Mouse (Mus musculus): Measurements from ENCODE around the gene Arhgap17.

The Arhgap17 gene

GRCm38 (mm10) chr7:123287903-123288302, 81.8 kb downstream of the Arhgap17 start:
- no peak for DNase-seq (ENCODE audit: low spot score in 2 of 2)

DNA sequence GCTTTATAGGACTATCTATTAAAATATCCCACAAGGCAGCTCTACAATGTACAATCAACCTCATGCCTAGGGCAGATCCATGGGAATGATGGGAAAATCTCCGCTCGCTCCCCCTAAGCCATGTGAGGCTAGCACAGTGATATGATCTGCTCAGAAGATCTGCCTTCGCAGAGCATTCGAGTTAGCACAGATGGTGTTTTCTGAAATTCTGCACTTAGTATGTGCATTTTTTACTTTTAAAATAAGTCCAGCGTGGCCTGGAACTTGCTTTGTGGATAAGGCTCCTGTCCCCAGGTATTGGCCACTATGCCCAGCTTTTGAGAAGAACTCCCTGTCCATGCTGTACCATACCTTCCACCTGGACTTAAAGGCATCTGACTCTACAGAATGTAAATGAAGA, 83.8 kb downstream of the Arhgap17 start:
- no peak for DNase-seq (ENCODE audit: low spot score in 2 of 2)

DNA sequence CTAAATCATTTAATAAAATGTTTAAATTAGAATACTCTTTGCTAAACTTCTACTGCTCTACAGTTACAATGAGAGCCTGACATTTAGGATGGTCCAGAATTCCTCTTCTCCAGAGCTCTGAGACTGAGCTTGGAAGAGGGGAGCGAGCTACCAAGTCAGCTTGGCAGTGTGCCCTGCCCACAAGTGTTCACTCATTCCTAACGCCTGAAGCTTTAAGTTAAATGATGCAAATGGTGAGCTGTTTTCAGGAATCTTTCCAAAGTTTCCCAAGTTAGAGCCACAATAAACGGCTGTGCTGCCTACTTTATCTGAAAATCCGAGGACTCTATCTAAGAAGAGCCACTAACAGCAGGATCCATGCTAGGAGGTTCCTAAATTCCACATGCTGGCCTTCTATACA, 85.9 kb downstream of the Arhgap17 start:
- DNase-seq (ENCODE audit: low spot score in 2 of 2) = no peak

DNA sequence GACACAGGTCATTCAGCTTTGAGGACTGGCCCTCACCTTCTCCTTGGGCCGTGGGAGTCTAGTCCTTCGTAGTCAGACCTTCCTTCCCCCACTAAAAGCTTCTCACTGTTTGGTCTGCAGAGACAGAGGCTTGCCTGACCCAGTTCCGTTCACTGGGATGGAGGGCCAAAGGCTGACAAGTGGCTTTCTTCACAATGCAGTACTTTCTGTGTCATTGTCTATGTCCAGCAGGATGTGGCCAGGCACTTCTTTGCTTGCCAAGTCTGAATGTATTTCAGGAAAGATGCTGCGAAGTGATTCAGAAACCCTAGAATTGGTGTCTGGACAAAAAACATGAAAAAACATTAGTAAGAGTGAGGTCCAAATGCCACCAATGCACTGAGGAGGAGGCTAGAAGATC, 89.9 kb downstream of the Arhgap17 start:
- DNase-seq (ENCODE audit: low spot score in 2 of 2) = no peak

DNA sequence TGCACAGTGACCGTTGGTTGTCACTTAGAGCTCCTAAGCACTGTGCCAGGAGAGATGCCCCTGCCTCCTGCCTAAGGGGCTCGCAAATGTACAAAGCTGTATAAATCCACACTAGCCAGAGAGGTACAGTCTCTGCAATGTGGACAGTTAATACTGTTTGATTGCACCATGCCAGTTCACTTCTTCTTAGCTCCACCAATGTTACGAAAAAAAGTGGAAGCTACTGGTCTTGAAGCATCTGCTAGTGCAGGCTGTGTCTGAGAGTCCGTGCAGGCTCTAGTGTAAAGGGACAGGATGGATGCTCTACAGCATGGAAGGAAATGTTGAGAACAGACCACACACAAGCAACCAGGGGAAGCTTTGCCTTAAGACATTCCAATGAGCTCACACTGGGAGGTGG, 93.1 kb downstream of the Arhgap17 start:
- no peak for DNase-seq (ENCODE audit: low spot score in 2 of 2)

GRCm38 (mm10) chr7:123273056-123273455, 96.7 kb downstream of the Arhgap17 start:
- no peak for DNase-seq (ENCODE audit: low spot score in 2 of 2)

DNA sequence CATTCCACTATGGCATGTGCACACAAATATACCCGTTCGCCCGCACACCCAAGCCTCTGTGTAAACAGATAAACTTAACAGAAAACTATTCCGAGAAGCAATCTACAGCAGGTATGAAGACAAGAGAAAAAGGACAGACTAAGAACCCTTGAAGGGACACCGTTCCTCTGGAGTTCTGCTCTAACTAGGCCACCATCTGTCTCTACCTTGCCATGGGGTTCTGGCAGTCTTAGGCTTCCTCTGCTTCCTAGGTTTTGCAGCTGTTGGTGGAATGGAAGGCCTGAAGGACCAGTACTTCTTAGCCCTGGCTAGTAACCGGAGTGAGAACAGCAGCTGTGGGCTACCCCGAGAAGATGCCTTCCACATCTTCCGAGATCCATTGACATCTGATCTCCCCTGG, 111.6 kb downstream of the Arhgap17 start:
- no peak for DNase-seq (ENCODE audit: low spot score in 2 of 2)

DNA sequence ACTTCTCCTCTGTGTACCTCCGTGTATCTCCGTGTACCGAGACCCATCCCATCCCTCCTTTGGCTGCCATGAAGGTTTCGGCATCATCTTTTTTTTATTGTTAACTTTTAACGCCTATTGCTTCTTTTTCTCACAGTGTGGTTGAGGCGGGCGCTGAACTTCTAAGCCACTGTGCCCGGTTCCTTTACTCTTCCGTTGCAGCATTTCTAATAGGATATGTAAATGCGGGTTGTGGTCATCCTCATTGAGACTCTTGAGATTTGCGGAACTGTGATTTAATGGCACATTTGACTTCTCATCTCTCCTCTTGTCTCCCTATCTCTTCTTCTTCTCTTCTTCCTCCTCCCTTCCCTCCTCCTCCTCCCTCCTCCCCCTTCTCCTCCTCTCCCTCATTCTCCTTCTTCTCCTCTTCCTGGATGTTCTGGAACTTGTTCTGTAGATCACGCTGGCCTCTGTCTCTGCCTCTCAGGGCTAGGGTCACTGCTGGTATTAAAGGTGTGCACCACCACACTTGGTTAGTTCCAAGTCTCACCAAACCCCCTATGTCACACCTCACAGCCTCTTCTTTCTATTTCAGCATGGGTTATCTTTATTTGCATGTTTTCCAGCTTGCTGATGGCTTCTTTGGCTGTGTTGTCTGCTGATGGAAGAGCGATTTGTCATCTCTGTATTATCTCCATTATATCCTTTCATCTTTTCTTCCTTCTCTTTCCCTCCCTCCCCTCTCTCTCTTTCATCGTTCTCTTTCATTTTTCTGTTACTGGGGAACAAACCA, 115.3 kb downstream of the Arhgap17 start:
- DNase-seq (ENCODE audit: low spot score in 2 of 2) = no peak

DNA sequence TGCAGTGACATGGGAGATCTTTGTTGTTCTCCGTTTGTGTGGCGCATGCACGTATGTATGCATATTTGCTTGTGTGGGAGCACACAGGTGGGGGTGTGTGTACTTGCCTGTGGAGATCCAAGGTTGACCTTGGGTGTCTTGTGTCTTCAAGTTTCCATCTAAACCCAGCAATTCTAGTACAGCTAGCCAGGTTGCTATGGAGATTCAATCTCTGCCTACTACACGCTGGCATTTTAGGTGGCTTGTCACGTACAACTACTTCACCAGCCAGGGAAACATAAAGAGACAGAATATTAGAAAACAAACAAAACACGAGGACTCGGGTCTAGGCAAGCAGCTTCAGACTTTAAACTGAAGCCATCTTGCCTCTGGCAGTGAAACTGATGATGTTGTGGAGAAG, 116.3 kb downstream of the Arhgap17 start:
- no peak for DNase-seq (ENCODE audit: low spot score in 2 of 2)

GRCm38 (mm10) chr7:123251343-123251742, 118.4 kb downstream of the Arhgap17 start:
- no peak for DNase-seq (ENCODE audit: low spot score in 2 of 2)

DNA sequence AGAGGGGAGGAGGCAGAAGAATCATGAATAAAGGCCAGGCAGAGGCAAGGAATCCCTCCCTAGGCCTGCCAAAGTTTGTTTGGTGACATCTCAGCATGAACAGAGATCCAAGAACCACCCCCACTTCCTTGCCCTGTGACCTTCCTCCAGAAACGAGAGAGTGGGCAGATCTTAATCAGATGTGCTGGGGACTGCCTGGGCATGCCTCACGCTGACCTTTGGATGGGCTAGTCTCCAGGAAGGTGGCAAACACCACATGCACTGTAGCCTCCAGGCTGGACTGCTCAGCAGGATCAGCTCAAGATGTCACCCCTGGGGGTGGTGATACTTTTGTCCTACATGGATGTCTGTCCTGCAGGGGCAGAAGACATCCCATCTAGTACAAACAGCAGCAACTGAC, 121.5 kb downstream of the Arhgap17 start:
- DNase-seq (ENCODE audit: low spot score in 2 of 2) = no peak

DNA sequence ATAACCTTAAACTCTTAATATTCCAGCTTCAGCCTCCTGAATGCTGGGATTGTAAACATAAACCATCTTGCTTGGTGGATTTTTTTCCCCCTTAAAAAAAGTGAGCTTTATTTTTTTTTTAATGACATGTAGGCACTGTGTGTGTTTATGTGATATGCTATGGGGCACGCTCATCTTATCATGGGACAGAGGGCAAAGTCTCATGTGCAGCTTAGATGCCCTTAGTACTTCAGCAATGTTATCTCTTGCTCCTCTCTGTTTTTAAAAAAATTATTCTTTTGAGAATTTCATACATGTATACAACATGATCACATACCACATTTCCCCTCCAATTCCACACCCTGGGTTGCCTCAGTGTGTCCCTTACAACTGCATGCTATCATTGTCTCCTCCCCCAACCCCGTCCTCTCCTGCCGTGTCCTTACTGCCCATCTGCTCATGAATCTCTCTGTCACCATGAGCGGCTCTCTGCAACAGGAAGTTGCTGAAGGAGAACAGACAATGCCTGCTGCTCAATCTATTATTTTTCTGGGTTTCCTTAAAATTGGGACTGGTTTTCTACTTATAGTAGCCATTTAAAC, 123.1 kb downstream of the Arhgap17 start:
- DNase-seq (ENCODE audit: low spot score in 2 of 2) = no peak

DNA sequence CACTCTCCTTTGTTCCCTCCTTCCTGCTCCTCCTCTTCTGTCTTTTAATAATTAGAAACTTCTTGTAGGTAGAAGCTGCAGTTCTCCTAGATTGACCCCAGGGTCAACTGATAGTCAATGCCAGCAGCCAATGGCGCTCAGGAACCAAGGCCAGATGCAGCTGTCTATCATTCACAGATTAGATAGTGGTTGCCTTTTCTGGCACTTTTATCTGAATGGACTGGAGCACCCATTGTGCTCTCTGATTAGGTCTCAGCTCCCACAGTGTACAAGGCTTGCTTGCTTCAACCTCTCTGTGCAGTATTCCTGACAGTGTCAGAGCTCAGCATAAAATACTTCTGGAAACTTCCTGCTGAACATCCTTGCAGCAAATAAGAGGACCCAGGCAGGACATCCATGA, 124.9 kb downstream of the Arhgap17 start:
- DNase-seq (ENCODE audit: low spot score in 2 of 2) = no peak

DNA sequence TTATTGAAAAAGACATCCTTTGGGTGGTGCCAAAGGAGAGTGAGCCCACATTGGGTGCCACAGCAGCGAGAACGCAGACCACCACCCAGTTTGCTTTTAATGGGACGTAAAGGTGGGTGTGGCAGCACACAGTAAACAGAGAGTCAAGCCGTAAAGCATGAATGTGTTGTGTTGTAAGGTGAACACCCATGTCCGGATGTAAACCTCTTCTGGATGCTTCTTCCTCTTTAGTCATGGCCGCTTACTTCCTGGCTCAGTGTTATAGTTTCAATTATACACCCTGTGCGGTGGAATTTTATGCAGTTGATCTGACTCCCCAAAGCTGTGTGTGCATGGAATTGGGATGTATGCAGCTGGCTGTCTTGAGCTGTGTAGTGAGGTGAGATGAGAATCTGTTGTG, 127.5 kb downstream of the Arhgap17 start:
- DNase-seq (ENCODE audit: low spot score in 2 of 2) = no peak

GRCm38 (mm10) chr7:123240064-123240463, 129.7 kb downstream of the Arhgap17 start:
- DNase-seq (ENCODE audit: low spot score in 2 of 2) = no peak

- no peak for DNase-seq (ENCODE audit: low spot score in 2 of 2)
These were observed 131.1 kb downstream of the Arhgap17 start for GRCm38 (mm10) chr7:123238621-123239020.

DNA sequence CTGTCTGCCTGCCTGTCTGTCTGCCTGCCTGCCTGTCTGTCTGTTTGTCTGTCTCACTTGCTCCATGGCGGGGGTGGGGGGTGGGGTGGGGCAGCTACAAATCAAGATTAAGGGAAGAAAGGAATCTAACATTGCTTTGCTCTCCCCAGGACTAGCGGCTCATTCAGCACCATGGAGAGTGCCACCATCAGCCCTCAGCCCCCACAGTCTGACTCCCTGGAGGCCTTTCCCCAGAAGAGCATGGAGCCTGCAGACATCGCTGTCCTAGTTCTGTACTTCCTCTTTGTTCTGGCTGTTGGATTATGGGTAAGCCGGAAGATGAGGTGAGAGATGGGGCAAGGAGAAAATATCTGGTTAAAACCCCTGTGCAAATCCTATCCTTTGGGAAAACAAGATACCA, 134.3 kb downstream of the Arhgap17 start:
- DNase-seq (ENCODE audit: low spot score in 2 of 2) = no peak

Measured in urinary bladder, postnatal 4 days (tissue).